Mouse (Mus musculus): Measurements from ENCODE around the gene 4930590J08Rik. TPM values are rescaled to one million over a fixed set of nuclear protein-coding genes. Genes with fewer than 3 reads are reported as not detected.
A peak's percentile ranks its signal among the peaks of the same experiment; 100 is the strongest.

4930590J08Rik gene
- polyA plus RNA-seq, 1 experiment = 3.7 TPM

DNA sequence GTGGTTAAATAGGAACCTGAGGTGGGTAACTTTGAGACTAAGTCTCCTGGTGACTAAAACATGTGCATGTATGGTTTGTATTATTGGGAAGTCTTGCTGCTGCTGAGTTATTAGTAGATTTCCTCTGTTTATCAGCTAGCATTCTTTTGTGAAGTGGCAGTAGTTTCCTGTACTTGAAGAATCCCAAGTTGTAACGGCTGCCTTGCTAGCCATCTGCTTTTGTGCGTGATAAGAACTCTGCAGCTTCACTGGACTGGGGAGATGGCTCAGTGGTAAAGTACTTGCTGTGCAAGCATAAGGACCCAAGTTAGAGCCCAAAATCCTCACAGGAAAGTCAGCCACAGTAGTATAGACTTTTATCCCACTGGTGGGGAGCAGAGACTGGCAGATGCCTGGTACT, 18.8 kb upstream of the 4930590J08Rik start:
- no peaks in the 10 kb centered on the region for H3K27me3 ChIP-seq (ENCODE audit: control insufficient read depth, insufficient read depth, low read length)
- TF ChIP-seq CTCF (IDR thresholded peaks at IDR 0.05; ENCODE audit: borderline replicate concordance, insufficient read depth, low read depth, low read length) (no peak), POLR2A (IDR thresholded peaks at IDR 0.05; ENCODE audit: borderline replicate concordance, insufficient read depth, low read length) (no peak)
- no peaks in the 10 kb centered on the region; the same call in 1 of the 2 replicates for H3K4me1 ChIP-seq (ENCODE audit: control insufficient read depth, insufficient read depth, low read length)
- 89% methylated on average over 2 of the region's 2 CpGs for WGBS
- H3K4me3 ChIP-seq (replicated peaks; ENCODE audit: insufficient read depth, low read depth, low read length) = no peak overlapping the region
- no peak overlapping the region for H3K27ac ChIP-seq (ENCODE audit: insufficient read depth, low read length)
- no peak for DNase-seq

DNA sequence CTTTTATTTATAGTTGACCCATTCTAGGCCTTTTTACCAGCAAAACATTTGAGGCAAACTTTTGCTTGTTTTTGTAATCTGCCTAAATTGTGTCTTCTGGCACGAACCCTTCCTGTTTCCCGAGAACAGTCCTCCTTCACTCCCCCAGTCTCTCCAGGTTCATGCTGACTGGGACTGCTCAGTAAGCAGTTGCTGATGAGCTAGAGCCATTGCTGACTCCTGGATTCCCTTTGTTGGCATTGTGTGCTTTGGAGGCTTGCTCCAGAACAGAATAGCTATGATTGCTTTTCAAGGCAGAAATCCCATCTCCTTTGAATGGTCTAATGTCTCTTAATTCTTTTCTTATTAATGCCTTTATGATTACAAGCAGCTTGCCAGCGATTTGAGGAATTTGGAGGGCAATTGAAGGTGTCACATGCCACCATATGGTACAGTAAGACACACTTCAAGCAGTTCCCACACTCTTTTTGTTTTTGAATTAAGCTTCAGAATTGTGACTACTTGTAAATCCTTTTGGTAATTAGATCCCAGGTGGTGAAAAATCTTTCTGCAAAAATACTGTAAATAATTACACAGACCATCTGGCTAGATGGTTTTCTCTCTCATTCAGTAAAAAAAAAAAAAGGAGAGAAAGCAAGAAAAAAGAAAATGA, 13.2 kb upstream of the 4930590J08Rik start:
- Histone ChIP-seq H3K27ac (ENCODE audit: insufficient read depth, low read length) (no peak overlapping the region), H3K4me1 (ENCODE audit: control insufficient read depth, insufficient read depth, low read length) (no peaks in the 10 kb centered on the region), H3K27me3 (ENCODE audit: control insufficient read depth, insufficient read depth, low read length) (no peaks in the 10 kb centered on the region), H3K4me3 (replicated peaks; ENCODE audit: insufficient read depth, low read depth, low read length) (no peak overlapping the region)
- 62% methylated on average over 3 of the region's 3 CpGs for WGBS
- no peak for TF ChIP-seq POLR2A (IDR thresholded peaks at IDR 0.05; ENCODE audit: borderline replicate concordance, insufficient read depth, low read length)
- no peak for TF ChIP-seq CTCF (IDR thresholded peaks at IDR 0.05; ENCODE audit: borderline replicate concordance, insufficient read depth, low read depth, low read length)
- no peak for DNase-seq

- Histone ChIP-seq H3K27me3 (ENCODE audit: control insufficient read depth, insufficient read depth, low read length) (no peaks in the 10 kb centered on the region), H3K4me1 (ENCODE audit: control insufficient read depth, insufficient read depth, low read length) (no peaks in the 10 kb centered on the region), H3K4me3 (replicated peaks; ENCODE audit: insufficient read depth, low read depth, low read length) (no peak overlapping the region), H3K27ac (ENCODE audit: insufficient read depth, low read length) (no peak overlapping the region)
- TF ChIP-seq POLR2A (IDR thresholded peaks at IDR 0.05; ENCODE audit: borderline replicate concordance, insufficient read depth, low read length) (no peak), CTCF (IDR thresholded peaks at IDR 0.05; ENCODE audit: borderline replicate concordance, insufficient read depth, low read depth, low read length) (no peak)
- no peak for DNase-seq
- WGBS = 94% methylated on average over 5 of the region's 5 CpGs
Observed at GRCm38 (mm10) chr6:91890615-91891014, 12.0 kb upstream of the 4930590J08Rik start.

DNA sequence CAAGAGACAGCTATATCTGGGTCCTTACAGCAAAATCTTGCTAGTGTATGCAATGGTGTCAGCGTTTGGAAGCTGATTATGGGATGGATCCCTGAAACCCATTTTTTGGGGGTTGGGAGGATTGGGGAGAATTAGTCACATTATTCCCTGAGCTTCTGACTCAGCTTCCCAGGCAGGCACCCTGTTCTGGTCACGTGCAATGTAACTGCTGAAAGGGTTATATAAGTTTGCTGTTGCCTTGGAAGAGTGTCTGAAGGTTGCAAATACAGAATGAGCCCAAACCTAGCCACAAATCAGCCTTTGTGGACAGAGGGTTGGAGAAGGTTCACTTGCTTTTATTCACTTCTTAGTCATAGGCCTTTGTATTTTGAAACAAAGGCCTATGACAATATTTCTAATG, 10.8 kb upstream of the 4930590J08Rik start:
- 86% methylated on average over 2 of the region's 2 CpGs for WGBS
- DNase-seq = no peak
- Histone ChIP-seq H3K4me3 (replicated peaks; ENCODE audit: insufficient read depth, low read depth, low read length) (no peak overlapping the region), H3K27ac (ENCODE audit: insufficient read depth, low read length) (no peak overlapping the region), H3K4me1 (ENCODE audit: control insufficient read depth, insufficient read depth, low read length) (no peaks in the 10 kb centered on the region), H3K27me3 (ENCODE audit: control insufficient read depth, insufficient read depth, low read length) (no peaks in the 10 kb centered on the region)
- TF ChIP-seq POLR2A (IDR thresholded peaks at IDR 0.05; ENCODE audit: borderline replicate concordance, insufficient read depth, low read length) (no peak), CTCF (IDR thresholded peaks at IDR 0.05; ENCODE audit: borderline replicate concordance, insufficient read depth, low read depth, low read length) (no peak)

GRCm38 (mm10) chr6:91896783-91897182, 5.8 kb upstream of the 4930590J08Rik start:
- 92% methylated on average over 3 of the region's 3 CpGs for WGBS
- Histone ChIP-seq H3K4me1 (ENCODE audit: control insufficient read depth, insufficient read depth, low read length) (no peaks in the 10 kb centered on the region), H3K27me3 (ENCODE audit: control insufficient read depth, insufficient read depth, low read length) (no peaks in the 10 kb centered on the region), H3K27ac (ENCODE audit: insufficient read depth, low read length) (no peak overlapping the region), H3K4me3 (replicated peaks; ENCODE audit: insufficient read depth, low read depth, low read length) (no peak overlapping the region)
- TF ChIP-seq POLR2A (IDR thresholded peaks at IDR 0.05; ENCODE audit: borderline replicate concordance, insufficient read depth, low read length) (no peak), CTCF (IDR thresholded peaks at IDR 0.05; ENCODE audit: borderline replicate concordance, insufficient read depth, low read depth, low read length) (no peak)
- no peak for DNase-seq

DNA sequence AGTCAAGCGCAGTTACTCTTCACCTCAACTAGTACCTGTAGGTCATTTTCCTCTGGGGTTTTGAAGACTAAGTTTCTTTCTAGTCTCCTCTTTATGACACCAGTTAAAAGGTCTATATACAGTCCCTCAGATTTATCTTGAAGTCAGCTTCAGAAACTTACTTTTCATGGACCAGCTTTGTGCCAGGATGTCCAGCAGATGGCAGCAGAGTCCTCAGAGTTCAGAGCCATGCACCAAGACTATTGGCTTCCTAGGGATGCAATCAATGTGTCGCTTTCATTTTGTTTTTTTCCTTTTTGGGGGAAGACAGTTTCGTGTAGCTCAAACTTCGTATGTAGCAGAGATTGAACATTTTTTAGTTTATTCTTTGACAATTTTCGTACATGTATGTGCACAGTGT, 1.1 kb upstream of the 4930590J08Rik start:
- DNase-seq = peak; percentile 45 to 64
- H3K4me3 ChIP-seq (replicated peaks; ENCODE audit: insufficient read depth, low read depth, low read length) = no peak overlapping the region
- H3K27me3 ChIP-seq (ENCODE audit: control insufficient read depth, insufficient read depth, low read length) = no peaks in the 10 kb centered on the region
- WGBS = 33% methylated on average over 5 of the region's 5 CpGs
- peak; percentile 89 for TF ChIP-seq CTCF (IDR thresholded peaks at IDR 0.05; ENCODE audit: borderline replicate concordance, insufficient read depth, low read depth, low read length)
- no peak for TF ChIP-seq POLR2A (IDR thresholded peaks at IDR 0.05; ENCODE audit: borderline replicate concordance, insufficient read depth, low read length)
- H3K4me1 ChIP-seq (ENCODE audit: control insufficient read depth, insufficient read depth, low read length) = peaks cover 7% of the 10 kb centered on the region; the same call in 1 of the 2 replicates
- no peak overlapping the region for H3K27ac ChIP-seq (ENCODE audit: insufficient read depth, low read length)

DNA sequence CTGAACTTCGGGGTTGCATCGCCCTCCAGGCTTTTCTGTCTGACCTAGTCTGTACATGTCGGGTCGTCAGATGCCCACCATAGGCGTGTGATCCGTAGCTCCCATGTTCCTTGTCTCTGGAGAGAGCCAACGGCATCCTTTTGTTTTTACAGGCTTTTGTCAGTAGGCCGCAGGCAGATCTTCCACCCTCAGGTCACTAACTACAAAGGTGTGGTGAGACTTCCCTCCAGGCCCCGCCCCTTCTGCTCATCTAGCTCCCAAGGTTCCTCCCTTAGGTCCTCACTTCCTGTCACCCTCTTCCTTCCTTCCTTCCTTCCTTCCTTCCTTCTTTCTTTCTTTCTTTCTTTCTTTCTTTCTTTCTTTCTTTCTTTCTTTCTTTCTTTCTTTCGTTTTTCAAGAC, 11.4 kb downstream of the 4930590J08Rik start:
- Histone ChIP-seq H3K27me3 (ENCODE audit: control insufficient read depth, insufficient read depth, low read length) (no peaks in the 10 kb centered on the region), H3K4me3 (replicated peaks; ENCODE audit: insufficient read depth, low read depth, low read length) (no peak overlapping the region), H3K4me1 (ENCODE audit: control insufficient read depth, insufficient read depth, low read length) (no peaks in the 10 kb centered on the region), H3K27ac (ENCODE audit: insufficient read depth, low read length) (no peak overlapping the region)
- no peak for TF ChIP-seq POLR2A (IDR thresholded peaks at IDR 0.05; ENCODE audit: borderline replicate concordance, insufficient read depth, low read length)
- TF ChIP-seq CTCF (IDR thresholded peaks at IDR 0.05; ENCODE audit: borderline replicate concordance, insufficient read depth, low read depth, low read length) = no peak
- 88% methylated on average over 10 of the region's 10 CpGs for WGBS
- DNase-seq = no peak

DNA sequence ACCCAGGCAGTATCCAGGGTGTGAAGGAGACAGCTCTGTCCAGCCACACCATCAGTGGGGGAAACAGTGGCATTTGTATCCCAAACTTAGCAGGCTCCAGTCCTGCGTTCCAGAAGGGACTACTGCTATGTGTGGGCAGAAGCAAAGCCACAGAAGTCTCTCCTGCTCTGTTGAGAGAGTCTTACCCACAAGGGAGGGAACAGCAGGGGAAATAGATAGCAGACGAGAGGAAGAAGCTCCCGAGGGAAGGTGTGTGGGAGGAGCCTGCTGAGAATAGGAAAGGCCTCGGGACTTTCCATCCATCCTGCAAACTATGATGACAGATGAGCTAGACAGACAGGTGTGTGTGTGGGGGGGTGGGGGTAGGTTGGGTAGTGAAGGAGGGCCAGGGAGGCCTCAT, 14.7 kb downstream of the 4930590J08Rik start:
- H3K27me3 ChIP-seq (ENCODE audit: control insufficient read depth, insufficient read depth, low read length) = no peaks in the 10 kb centered on the region
- no peak overlapping the region for H3K4me3 ChIP-seq (replicated peaks; ENCODE audit: insufficient read depth, low read depth, low read length)
- DNase-seq = no peak
- WGBS = 40% methylated on average over 4 of the region's 4 CpGs
- H3K4me1 ChIP-seq (ENCODE audit: control insufficient read depth, insufficient read depth, low read length) = no peaks in the 10 kb centered on the region
- TF ChIP-seq POLR2A (IDR thresholded peaks at IDR 0.05; ENCODE audit: borderline replicate concordance, insufficient read depth, low read length) = no peak
- TF ChIP-seq CTCF (IDR thresholded peaks at IDR 0.05; ENCODE audit: borderline replicate concordance, insufficient read depth, low read depth, low read length) = no peak
- H3K27ac ChIP-seq (ENCODE audit: insufficient read depth, low read length) = no peak overlapping the region

All from cerebellum, adult 2 months (tissue).